7 mouse cellular contexts compared by ENCODE assay signal in the genomic region with DNA sequence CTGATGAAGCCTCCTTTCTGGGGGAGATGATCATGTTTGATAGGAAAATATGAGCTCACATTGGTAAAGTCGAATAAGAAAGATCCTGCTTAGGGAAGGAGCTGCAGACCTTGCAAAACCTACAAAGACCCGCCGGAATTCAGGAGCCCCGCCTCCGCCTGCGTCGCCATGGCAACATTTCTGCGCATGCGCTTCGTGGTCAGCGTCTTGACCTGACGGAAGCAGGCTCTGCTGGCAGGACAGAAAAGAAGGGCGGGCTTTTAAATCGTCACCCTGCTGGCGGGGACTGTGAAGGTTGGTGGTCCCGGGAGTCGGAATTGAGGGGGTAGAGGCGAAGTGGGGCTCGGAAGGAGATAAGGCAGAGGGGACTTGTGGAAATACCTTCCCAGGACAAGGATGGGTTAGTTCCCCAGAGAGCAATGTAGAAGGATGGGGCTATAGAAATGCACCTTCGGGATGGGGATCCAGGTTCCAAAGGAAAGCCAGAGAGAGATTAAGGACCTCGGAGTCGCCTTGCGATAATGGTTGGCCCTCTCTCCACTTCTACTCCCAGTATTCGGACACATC. TPM values are rescaled to one million over a fixed set of nuclear protein-coding genes. Genes with fewer than 3 reads are reported as not detected.
DNase-seq lines count a peak whose midpoint lies in the region; ATAC-seq and TF ChIP-seq lines count a peak whose summit lies in the region.

Gene Rsg1 (plus strand): TSS at position 187 of the 567 bp plus-strand sequence.

- DNase-seq in adrenal gland, postnatal 25 days = peak; percentile 95
- DNase-seq in heart, adult 2 months = peak; percentile 93 to 97
- peak; percentile 95 to 96 for DNase-seq in kidney, adult 8-10 months
- peak; percentile 92 to 94 for DNase-seq in spleen, postnatal 10 days (ENCODE audit: low spot score in 2 of 2)

- peak; percentile 71 for ATAC-seq in embryonic facial prominence, embryonic 12.5 days (ENCODE audit: insufficient number of reproducible peaks, insufficient read depth, low FRiP score, low TSS enrichment)
- ATAC-seq in limb, embryonic 13.5 days (ENCODE audit: low FRiP score, low read depth) = peak; percentile 82
- peak; percentile 78 for ATAC-seq in midbrain, embryonic 16.5 days

- 0 out of 2 replicates have a peak, but pooled peaks have one; percentile 21 for TF ChIP-seq EP300 in heart, adult 2 months (IDR thresholded peaks at IDR 0.05; ENCODE audit: insufficient read depth, low read depth, low read length)

- under 1% methylated on average over 24 of the region's 24 CpGs for WGBS in embryonic facial prominence, embryonic 12.5 days
- WGBS in heart, adult 2 months = under 1% methylated on average over 24 of the region's 24 CpGs
- WGBS in limb, embryonic 13.5 days = under 1% methylated on average over 24 of the region's 24 CpGs
- WGBS in midbrain, embryonic 16.5 days = under 1% methylated on average over 24 of the region's 24 CpGs

- H3K27ac ChIP-seq in embryonic facial prominence, embryonic 12.5 days = peak within 1 kb of the TSS; percentile 38
- H3K27ac ChIP-seq in heart, adult 2 months = peak within 1 kb of the TSS; percentile 65
- peak within 1 kb of the TSS; percentile 61; the same call in 1 of the 2 replicates for H3K27ac ChIP-seq in limb, embryonic 13.5 days
- peak within 1 kb of the TSS; percentile 75 for H3K27ac ChIP-seq in midbrain, embryonic 16.5 days (ENCODE audit: low read length)

- peak; percentile 34 for TF ChIP-seq CTCF in heart, adult 2 months (IDR thresholded peaks at IDR 0.05)

- H3K4me1 ChIP-seq in embryonic facial prominence, embryonic 12.5 days = peaks cover 9% of the 10 kb centered on the region; the same call in 1 of the 2 replicates
- no peaks in the 10 kb centered on the region for H3K4me1 ChIP-seq in heart, adult 2 months (ENCODE audit: control insufficient read depth, insufficient read depth, low read length)
- peaks cover 16% of the 10 kb centered on the region for H3K4me1 ChIP-seq in limb, embryonic 13.5 days
- H3K4me1 ChIP-seq in midbrain, embryonic 16.5 days (ENCODE audit: control insufficient read depth, insufficient read depth, low read length) = peaks cover 17% of the 10 kb centered on the region

- H3K9me3 ChIP-seq in embryonic facial prominence, embryonic 12.5 days = no peaks in the 10 kb centered on the region
- no peaks in the 10 kb centered on the region for H3K9me3 ChIP-seq in limb, embryonic 13.5 days
- no peaks in the 10 kb centered on the region for H3K9me3 ChIP-seq in midbrain, embryonic 16.5 days (replicated peaks; ENCODE audit: control insufficient read depth, low read length, poor library complexity, severe bottlenecking)

- peak within 1 kb of the TSS; percentile 48 for H3K9ac ChIP-seq in embryonic facial prominence, embryonic 12.5 days
- H3K9ac ChIP-seq in heart, adult 2 months (ENCODE audit: low read depth, low read length) = peak within 1 kb of the TSS; percentile 59
- H3K9ac ChIP-seq in limb, embryonic 13.5 days = peak within 1 kb of the TSS; percentile 73
- peak within 1 kb of the TSS; percentile 79 for H3K9ac ChIP-seq in midbrain, embryonic 16.5 days (ENCODE audit: low read depth, low read length)

- peak; percentile 60; the same call in 1 of the 2 replicates for TF ChIP-seq POLR2A in heart, adult 2 months (IDR thresholded peaks at IDR 0.05; ENCODE audit: insufficient read depth, low read depth, low read length)

- peaks cover 7% of the 10 kb centered on the region; the same call in 1 of the 2 replicates for H3K36me3 ChIP-seq in embryonic facial prominence, embryonic 12.5 days
- H3K36me3 ChIP-seq in heart, adult 2 months (ENCODE audit: control insufficient read depth, insufficient read depth, low read length) = no peaks in the 10 kb centered on the region
- H3K36me3 ChIP-seq in limb, embryonic 13.5 days = no peaks in the 10 kb centered on the region
- no peaks in the 10 kb centered on the region for H3K36me3 ChIP-seq in midbrain, embryonic 16.5 days (ENCODE audit: control insufficient read depth, insufficient read depth, low read length)

- no peaks in the 10 kb centered on the region for H3K79me2 ChIP-seq in heart, adult 2 months (replicated peaks; ENCODE audit: control insufficient read depth, insufficient read depth, low read length)

- H3K4me2 ChIP-seq in embryonic facial prominence, embryonic 12.5 days (replicated peaks) = peak within 1 kb of the TSS; percentile 76
- H3K4me2 ChIP-seq in limb, embryonic 13.5 days (replicated peaks) = peak within 1 kb of the TSS; percentile 92
- peak within 1 kb of the TSS; percentile 97 for H3K4me2 ChIP-seq in midbrain, embryonic 16.5 days (ENCODE audit: low read length)

- H3K4me3 ChIP-seq in embryonic facial prominence, embryonic 12.5 days = peak within 1 kb of the TSS; percentile 53
- H3K4me3 ChIP-seq in heart, adult 2 months = peak within 1 kb of the TSS; percentile 55
- peak within 1 kb of the TSS; percentile 63 for H3K4me3 ChIP-seq in limb, embryonic 13.5 days
- peak within 1 kb of the TSS; percentile 64 for H3K4me3 ChIP-seq in midbrain, embryonic 16.5 days (ENCODE audit: low read depth, low read length)

- intact Hi-C loops in heart, adult 2 months (cut with DNase I) = loop anchor here (2.0 kb wide), 1 partner anchor 67 kb away; the partner anchor contains the start of gene Fbxo42

- H3K27me3 ChIP-seq in embryonic facial prominence, embryonic 12.5 days = no peaks in the 10 kb centered on the region; the same call in 1 of the 2 replicates
- no peaks in the 10 kb centered on the region for H3K27me3 ChIP-seq in heart, adult 2 months (ENCODE audit: control insufficient read depth, insufficient read depth, low read length)
- H3K27me3 ChIP-seq in limb, embryonic 13.5 days = no peaks in the 10 kb centered on the region
- no peaks in the 10 kb centered on the region for H3K27me3 ChIP-seq in midbrain, embryonic 16.5 days (ENCODE audit: control insufficient read depth, insufficient read depth, low read depth, low read length)

RNA-seq across cellular contexts. Expression of gene Rsg1, which starts in this region (rescaled TPM):
- 1.4 and 1.7 TPM in 2 replicates for total RNA-seq in adrenal gland, postnatal 25 days (2021)
- polyA plus RNA-seq in embryonic facial prominence, embryonic 12.5 days (2016; fragmentation: Nextera tagmentation; extraction: Ambion mirVana) = 7.6 and 8.6 TPM in 2 replicates
- total RNA-seq in heart, adult 2 months (2021) = under 1 TPM; 0.42 to 0.52 TPM
- 0.88 and 1.1 TPM in 2 replicates for polyA plus RNA-seq in heart, adult 2 months (2012; rRNA removed)
- 6.1 and 8.4 TPM in 2 replicates for polyA plus RNA-seq in limb, embryonic 13.5 days (2015; fragmentation: Nextera tagmentation; extraction: Ambion mirVana)
- 7.9 and 10.5 TPM in 2 replicates for polyA plus RNA-seq in midbrain, embryonic 16.5 days (2015; fragmentation: Nextera tagmentation; extraction: Ambion mirVana)

Comparison
In these comparisons a context has a peak if more than half of its experiments do, and no peak if none do; other contexts are left out.
1. Peak in every context shown above with its lines: DNase-seq, ATAC-seq, H3K4me3 ChIP-seq and H3K27ac ChIP-seq.